Mouse (Mus musculus): ENCODE measurements around the gene Tbx3.

GRCm38 (mm10) chr5:119688306-119688705 is 17.8 kb downstream of the Tbx3 start:
- TF ChIP-seq CTCF (IDR thresholded peaks at IDR 0.05; ENCODE audit: low read depth) = no peak
- no peak for TF ChIP-seq EP300 (optimal IDR thresholded peaks at IDR 0.05)

All from stomach, postnatal 0 days (tissue).